Mouse (Mus musculus) left cerebral cortex, postnatal 36 days (tissue): ENCODE measurements around the gene Spib. TPM values are rescaled to one million over a fixed set of nuclear protein-coding genes. Genes with fewer than 3 reads are reported as not detected.

Source experiments
- DNase-seq, 2 experiments: peaks; one replicate each; pipeline ENCODE4 v3.0.0; 2021 to 2022; ENCODE audit warnings: low spot score in 2 of 2, mixed read lengths in 1 of 2
- intact Hi-C: fragments of 180-260 bp; cut with DNase I; formaldehyde crosslinking; loops from one replicate; pipeline ENCODE4 v1.15.1; 2025
- total RNA-seq, 2 experiments: library from RNA; stranded (reverse); gene quantifications; 2 replicates each; pipeline ENCODE4 v1.2.3; 2021

Gene Spib
- total RNA-seq, 2 experiments from 2014 or later, result not detected

DNA sequence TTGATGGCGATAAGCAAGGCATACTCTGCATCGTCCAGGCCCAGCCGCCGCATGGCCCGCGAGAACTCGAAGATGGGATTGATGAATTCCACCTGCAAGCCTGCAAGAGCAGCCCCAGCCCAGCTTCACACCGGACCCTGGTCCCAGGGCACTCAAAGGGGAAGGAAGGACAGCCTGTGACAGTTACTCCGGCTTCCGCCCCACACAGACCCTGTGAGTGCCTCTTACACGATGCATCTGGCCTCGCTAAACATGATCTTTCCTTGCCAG is 18.5 kb upstream of the Spib start:
- intact Hi-C loops, result loop anchor here (2.0 kb wide), 1 partner anchor 50 kb away; no protein-coding TSS in a partner anchor
- DNase-seq, result no peak

DNA sequence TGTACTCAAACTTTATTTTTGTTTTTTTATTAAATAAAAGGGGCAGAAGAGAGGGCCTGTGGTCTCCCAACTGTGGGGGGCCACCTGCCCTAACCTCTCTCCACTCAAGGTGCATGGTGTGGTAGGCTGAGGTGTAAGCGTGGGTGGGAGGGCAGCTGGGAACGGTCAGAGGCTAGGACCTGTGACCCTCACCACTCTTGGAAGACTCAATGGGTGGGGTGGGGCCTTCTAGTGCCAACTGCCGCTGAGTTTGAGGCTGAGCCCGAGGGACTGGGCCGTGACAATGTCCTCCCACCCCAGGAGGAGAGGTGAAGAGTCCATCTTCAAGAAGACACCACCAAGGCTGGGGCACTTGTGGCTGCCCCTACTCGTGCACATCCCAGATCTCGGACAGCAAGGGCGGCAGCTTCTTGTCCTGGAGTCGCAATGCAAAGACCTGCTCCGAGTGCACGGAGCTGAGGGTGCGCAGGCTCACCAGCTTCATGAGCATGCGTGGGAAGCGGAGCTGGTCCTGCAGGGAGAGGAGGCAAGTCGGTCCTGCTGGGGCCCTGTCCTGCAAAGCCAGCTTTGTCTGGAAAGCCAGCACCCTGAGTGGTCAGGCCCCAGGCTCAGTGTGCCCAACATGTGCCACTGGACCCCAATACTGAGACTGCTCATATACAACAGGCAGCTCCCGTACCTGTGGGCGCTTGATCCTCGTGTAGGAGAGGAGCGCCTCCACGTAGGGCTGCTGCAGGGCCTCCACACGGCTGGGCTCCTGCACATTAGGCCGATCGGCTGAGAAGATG is 17.9 kb upstream of the Spib start:
- no peak for DNase-seq
- intact Hi-C loops, result loop anchor here (2.0 kb wide), 1 partner anchor 49 kb away; no protein-coding TSS in a partner anchor

- peak; percentile 99 for DNase-seq
- intact Hi-C loops, result no loop called here
These were observed 16.7 kb upstream of the Spib start, which contains the start of gene Pold1 for GRCm38 (mm10) chr7:44548497-44549087. TSS of gene Pold1 (minus strand) at chr7:44548849.

GRCm38 (mm10) chr7:44547725-44548124 is 15.9 kb upstream of the Spib start:
- intact Hi-C loops, result no loop called here
- no peak for DNase-seq

- no peak for DNase-seq
- intact Hi-C loops, result no loop called here
These were observed 15.2 kb upstream of the Spib start for GRCm38 (mm10) chr7:44547041-44547440.

DNA sequence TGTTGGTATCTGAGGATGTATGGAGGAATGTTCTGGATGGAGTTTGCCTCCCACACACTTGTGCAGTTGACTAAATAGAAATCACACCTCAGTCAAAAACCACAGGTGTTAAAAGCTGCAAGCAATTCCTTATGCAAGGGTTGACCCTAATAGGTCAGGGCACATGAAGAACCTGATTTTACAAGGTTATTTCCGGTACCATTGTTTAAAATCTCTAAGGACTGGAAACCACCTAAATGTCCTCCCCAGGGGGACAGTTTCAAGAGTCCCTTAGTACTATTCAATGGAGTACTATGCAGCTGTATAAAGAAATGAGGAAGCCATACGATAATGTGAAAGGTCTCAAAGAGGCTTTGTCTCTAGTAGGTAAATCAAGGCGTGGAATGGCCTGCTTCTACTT is 14.4 kb upstream of the Spib start:
- intact Hi-C loops, result no loop called here
- DNase-seq, result no peak

DNA sequence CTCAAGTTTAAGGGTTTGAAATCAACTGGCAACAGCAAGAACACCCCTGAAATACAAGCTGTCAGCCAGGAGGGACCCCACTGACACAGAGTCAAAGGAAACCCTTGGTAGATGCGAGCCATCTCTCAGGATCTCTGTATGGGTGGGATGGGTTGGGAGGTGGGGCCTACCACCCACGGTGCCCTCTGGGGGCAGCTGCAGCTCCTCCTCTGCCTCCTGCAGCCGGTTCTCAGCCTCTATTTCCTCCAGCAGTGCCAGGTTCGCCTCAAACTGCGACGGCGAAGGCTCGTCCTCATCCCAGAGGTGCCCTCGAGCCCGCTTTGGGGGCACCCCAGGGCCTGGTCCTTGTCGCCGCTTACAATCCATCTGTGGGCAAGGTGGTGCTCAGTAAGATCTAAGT is 11.2 kb upstream of the Spib start:
- no peak for DNase-seq
- intact Hi-C loops, result no loop called here

DNA sequence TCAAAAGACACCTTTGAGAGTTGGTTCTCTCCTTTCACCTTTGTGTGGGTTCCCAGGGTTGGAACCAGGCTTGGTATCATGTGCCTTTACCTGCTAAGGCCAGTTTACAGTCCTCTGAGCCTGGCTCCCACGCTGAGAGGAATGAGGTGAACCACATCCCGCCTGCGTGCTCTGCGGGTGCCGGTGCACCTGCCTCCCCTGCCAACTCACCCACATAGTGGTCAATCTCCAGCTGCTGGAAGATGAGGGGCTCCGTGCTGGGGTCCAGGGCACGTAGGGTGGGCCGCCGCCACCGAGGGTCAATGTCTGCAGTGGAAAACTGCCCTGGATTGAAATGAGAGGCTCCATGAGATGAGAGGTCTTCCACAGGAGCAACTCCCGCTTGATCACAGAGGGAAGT is 10.7 kb upstream of the Spib start:
- intact Hi-C loops, result no loop called here
- no peak for DNase-seq

DNA sequence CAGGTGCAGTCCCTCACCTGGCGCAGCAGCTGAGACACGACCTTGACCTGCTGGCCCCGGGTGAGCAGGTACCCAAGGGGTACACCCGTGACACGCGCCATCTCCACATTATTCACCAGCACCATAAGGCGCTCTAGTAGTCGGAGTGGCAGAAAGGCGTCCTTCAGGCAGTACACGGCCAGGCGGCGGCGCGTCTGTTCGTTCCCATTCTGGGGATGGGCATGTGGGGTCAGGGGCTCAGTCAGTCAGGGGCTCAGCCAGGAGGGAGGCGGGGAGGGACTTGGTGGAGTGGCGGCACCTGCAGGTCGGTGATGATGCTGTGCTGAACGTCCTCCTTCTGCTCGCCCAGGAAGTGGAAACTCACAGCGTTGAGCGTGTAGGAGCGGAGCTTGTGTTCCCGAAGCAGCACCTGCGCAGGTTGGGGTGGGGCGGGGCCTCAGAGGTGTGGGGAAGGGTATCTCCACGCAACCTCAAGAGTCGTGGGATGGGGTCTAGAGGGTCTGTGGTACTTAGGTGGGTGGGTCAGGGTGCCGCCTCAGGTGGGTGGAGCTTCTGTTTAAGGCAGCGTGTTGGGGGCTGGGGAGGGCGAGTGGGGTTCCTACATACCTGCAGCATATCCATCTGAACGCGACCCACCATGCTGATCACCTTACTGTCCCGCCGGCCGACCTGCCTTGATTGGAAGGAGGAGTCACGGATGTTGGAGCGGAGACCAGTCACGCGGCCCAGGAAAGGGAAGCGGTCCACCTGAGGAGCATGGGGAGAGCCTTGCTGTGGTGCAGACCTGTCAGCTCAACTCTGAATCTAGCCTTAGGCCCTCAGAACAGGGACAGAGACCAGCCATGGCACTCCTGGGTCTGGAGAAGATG is 7.1 kb upstream of the Spib start:
- intact Hi-C loops, result no loop called here
- DNase-seq, result no peak

- intact Hi-C loops, result no loop called here
- DNase-seq, result no peak
These were observed 5.6 kb upstream of the Spib start for GRCm38 (mm10) chr7:44537496-44537895.

GRCm38 (mm10) chr7:44537009-44537408 is 5.1 kb upstream of the Spib start:
- intact Hi-C loops, result no loop called here
- no peak for DNase-seq

GRCm38 (mm10) chr7:44536590-44536968 is 4.7 kb upstream of the Spib start:
- peak; percentile 49 to 69 for DNase-seq
- intact Hi-C loops, result no loop called here

DNA sequence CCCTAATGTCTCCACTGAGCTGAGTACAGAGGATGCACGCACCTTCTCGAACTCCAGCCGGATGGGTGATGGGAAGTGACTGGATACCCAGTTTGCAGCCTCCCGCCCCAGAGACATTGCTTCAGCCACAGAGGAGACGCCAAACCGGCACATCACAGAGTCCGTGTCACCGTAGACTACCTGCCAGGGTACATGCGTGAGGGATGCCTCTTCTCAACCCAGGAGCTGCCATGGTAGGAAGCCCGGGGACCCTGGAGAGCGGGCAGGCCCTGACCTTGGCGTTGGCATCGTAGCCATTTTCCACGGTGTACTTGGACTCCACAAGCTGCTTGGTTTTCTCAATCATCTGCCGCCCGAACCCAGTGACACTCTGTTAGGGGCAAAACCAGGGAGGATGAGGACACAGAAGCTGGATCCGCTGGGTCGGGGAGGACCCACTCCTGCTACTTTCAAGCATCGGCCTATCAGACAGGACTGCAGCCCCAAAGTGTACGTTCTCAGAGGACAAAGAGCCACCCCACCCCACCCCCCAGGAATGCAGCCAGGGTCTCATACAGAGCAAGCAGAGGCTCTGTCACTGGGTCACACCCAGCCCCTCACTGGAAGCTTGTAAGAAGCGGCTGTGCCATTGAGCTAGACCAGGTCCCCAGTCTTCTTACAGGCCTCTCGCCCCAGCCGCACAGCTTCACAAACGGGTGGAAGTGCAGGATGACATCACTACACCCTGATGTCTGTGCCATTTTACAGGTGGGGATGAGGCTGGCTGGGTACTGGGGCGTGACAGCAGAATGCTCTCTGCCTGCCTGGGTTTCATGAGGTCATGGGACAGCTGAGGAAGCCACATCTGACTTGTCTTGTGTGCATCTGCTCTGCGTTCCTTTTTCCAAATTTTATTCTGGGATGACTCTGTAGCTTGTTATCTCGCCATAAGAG is 4.1 kb upstream of the Spib start:
- intact Hi-C loops, result no loop called here
- no peak for DNase-seq

- intact Hi-C loops, result no loop called here
- no peak for DNase-seq
These were observed 3.0 kb upstream of the Spib start for GRCm38 (mm10) chr7:44534656-44535441.

DNA sequence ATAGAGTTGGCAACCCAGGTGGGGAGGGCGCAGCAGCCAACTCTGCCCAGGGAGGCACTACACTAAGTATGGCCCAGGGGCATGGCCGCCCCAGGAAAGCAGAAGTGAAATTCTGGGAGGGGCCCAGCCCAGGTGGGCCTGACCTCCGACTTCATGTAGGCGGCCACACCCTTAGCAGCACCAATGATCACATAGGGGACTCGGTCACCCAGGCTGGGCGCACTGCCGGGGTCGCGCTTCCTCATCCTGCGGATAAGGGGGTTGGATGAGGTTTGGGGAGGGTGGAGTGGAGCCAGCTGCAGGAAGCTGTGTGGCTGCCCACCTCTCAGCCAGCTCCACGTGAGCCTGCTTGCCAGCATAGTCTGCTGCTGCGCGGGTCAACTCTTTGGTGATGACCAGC is 2.4 kb upstream of the Spib start:
- intact Hi-C loops, result no loop called here
- DNase-seq, result no peak

DNA sequence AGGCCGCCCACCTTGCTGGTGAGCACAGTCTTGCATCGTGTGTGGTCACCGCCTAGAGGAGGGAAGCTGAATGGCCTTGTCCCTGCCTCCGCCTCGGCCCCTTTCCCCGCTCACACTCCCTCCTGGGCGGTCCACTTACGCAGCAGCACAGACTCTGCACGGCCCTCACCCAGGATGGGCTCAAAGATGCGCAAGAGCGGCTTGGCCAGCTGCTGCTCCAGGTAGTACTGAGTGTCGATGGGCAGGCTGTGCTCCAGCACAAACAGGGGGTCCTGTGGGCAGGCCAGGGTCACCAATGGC is 1.8 kb upstream of the Spib start:
- intact Hi-C loops, result no loop called here
- no peak for DNase-seq

DNA sequence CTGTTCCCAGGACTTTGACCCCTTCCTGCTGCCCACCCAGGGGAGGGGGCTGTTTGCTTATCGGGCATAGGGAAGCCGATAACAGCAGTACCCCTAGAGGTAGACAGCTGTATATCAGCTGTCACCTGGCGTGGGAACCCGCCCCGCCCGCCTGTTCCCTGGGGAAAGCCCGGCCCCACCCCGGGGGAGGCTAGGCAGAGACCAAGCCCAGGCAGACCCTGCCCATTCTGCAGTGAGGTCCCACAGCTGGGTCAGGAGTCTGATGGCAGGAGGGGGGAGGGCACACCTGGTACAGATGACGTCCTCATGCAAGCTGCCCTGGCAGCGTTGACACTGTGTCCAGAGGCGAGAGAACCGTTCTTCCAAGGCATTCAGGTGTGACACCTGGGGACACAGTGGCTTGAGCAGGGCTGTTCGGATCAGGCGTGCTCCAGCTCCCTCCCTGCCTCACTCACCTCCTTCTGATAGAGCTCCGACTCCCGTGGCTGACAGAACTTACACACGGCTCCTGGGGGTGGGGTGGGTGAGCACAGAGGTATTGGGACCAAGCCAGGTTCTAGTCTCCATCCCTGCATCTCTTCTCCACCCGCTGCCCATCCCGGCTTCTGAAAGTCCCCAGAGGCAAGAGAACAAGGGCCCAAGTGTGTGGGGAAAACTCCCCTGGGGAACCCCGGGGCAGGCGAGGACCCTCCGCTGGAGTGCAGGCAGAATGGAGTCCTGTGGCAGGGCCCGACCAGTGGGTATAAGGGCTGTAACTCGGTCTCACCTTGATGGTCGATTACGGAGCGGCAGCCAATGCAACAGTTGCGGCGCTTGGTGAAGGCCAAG is 1.3 kb upstream of the Spib start:
- no peak for DNase-seq
- intact Hi-C loops, result no loop called here

GRCm38 (mm10) chr7:44531207-44531606 is 664 bp downstream of the Spib start:
- DNase-seq, result no peak
- intact Hi-C loops, result no loop called here
